Mouse (Mus musculus) spleen, adult 2 months (tissue): ENCODE data around the gene Hdhd3.

ENCODE experiments used
- CTCF ChIP-seq: fragments of 200-500 bp; IDR thresholded peaks from 2 replicates; pipeline ENCODE4 v1.5.1; 2011; ENCODE audit warnings: mild to moderate bottlenecking, inconsistent platforms; ENCODE audit not compliant: insufficient read depth, insufficient read length, insufficient replicate concordance; ENCODE audit errors: extremely low read depth
- POLR2A ChIP-seq: fragments of 200-500 bp; IDR thresholded peaks from 2 replicates; pipeline ENCODE4 v1.6.1; 2011; ENCODE audit warnings: low read depth, low read length, inconsistent platforms

GRCm38 (mm10) chr4:62524651-62525488 lies 21.6 kb upstream of the Hdhd3 start, which contains the start of the genes Pole3 and 4933430I17Rik:
- no peak for TF ChIP-seq POLR2A
- TF ChIP-seq CTCF = no peak
